Mouse (Mus musculus) liver, embryonic 14.5 days (tissue): ENCODE data around the gene Hist2h2ab. TPM values are rescaled to one million over a fixed set of nuclear protein-coding genes. Genes with fewer than 3 reads are reported as not detected.

Experiments used
- ATAC-seq: fragments of 200-750 bp; cut with Nextera tagmentation; 2 replicates; pipeline ENCODE4 v1.8.0; 2017; ENCODE audit warnings: moderate number of reproducible peaks, mild to moderate bottlenecking, moderate library complexity; ENCODE audit not compliant: insufficient read depth
- DNase-seq, 3 experiments: peaks; one replicate each; pipeline ENCODE4 v3.0.0-alpha.2; 2012 to 2013; ENCODE audit warnings: low read depth in 3 of 3, low spot score in 3 of 3
- H3K27ac ChIP-seq: fragments of 300-500 bp; sonication (generic); 2 replicates; pipeline ENCODE4 v1.5.1; 2014; ENCODE audit warnings: moderate library complexity, mild to moderate bottlenecking, control low read depth, inconsistent platforms
- H3K27me3 ChIP-seq: fragments of 300-500 bp; sonication (generic); 2 replicates; pipeline ENCODE4 v1.6.1; 2014; ENCODE audit warnings: mild to moderate bottlenecking, low read length, moderate library complexity; ENCODE audit not compliant: control insufficient read depth, insufficient read depth
- H3K36me3 ChIP-seq: fragments of 300-500 bp; sonication (generic); replicated peaks from 2 replicates; pipeline ENCODE4 v1.6.1; 2014; ENCODE audit warnings: low read depth; ENCODE audit not compliant: control insufficient read depth, insufficient read depth
- H3K4me1 ChIP-seq, 2 experiments: fragments of 200-500 bp in 1 of 2; fragments of 300-500 bp in 1 of 2; sonication (generic) in 1 of 2; replicated peaks; 2 replicates each; pipeline ENCODE4 v1.6.1; 2012 to 2014; ENCODE audit warnings: antibody characterized with exemption in 1 of 2, inconsistent platforms in 1 of 2, low read length in 1 of 2; ENCODE audit not compliant: control insufficient read depth in 2 of 2, insufficient read depth in 2 of 2
- H3K4me2 ChIP-seq: fragments of 300-500 bp; sonication (generic); 2 replicates; pipeline ENCODE4 v1.6.1; 2014; ENCODE audit warnings: low read depth, mild to moderate bottlenecking, control low read depth, moderate library complexity
- H3K4me3 ChIP-seq, 2 experiments: fragments of 200-500 bp in 1 of 2; fragments of 300-500 bp in 1 of 2; sonication (generic) in 1 of 2; 2 replicates each; pipeline ENCODE4 v1.5.1; 2012 to 2014; ENCODE audit warnings: low read depth in 2 of 2, low read length in 2 of 2, mild to moderate bottlenecking in 2 of 2, control low read depth in 1 of 2, inconsistent platforms in 1 of 2, moderate library complexity in 1 of 2; ENCODE audit not compliant: insufficient read depth in 1 of 2
- H3K9ac ChIP-seq: fragments of 300-500 bp; sonication (generic); replicated peaks from 2 replicates; pipeline ENCODE4 v1.6.1; 2014; ENCODE audit warnings: mild to moderate bottlenecking, control low read depth, moderate library complexity
- H3K9me3 ChIP-seq: fragments of 300-500 bp; sonication (generic); 2 replicates; pipeline ENCODE4 v1.6.1; 2016; ENCODE audit warnings: low read length, mixed read lengths; ENCODE audit not compliant: control insufficient read depth
- CTCF ChIP-seq: IDR thresholded peaks from 2 replicates; pipeline ENCODE4 v1.5.1; 2016; ENCODE audit warnings: antibody characterized with exemption, low read depth, control low read depth
- EP300 ChIP-seq: IDR thresholded peaks from 2 replicates; pipeline ENCODE4 v1.6.1; 2016; ENCODE audit warnings: antibody characterized with exemption, low read depth
- WGBS: fragments of 180-500 bp; shearing (Covaris S2); extraction: QIAGEN DNeasy Blood & Tissue Kit; methylation state at CpG from one replicate; pipeline ENCODE4 v1.1.7; 2014; ENCODE audit not compliant: insufficient replicate concordance; 5-methylcytosine and 5-hydroxymethylcytosine counted together
- polyA plus RNA-seq, 2 experiments: library from polyadenylated mRNA; depleted of rRNA in 1 of 2; stranded (reverse) in 1 of 2; unstranded in 1 of 2; fragments of >200 nt; fragmentation: Nextera tagmentation in 1 of 2; extraction: Ambion mirVana in 1 of 2; gene quantifications; 2 replicates each; pipeline versions ENCODE4 v1.2.1 to v1.2.3; 2012 to 2014

Hist2h2ab gene
- polyA plus RNA-seq, 2 experiments, result 0.52 to 0.68 TPM

- no peak overlapping the region for H3K9ac ChIP-seq
- TF ChIP-seq CTCF (no peak), EP300 (no peak)
- no peak overlapping the region for H3K27ac ChIP-seq
- ATAC-seq, result no peak
- no peaks in the 10 kb centered on the region for H3K9me3 ChIP-seq
- DNase-seq, result no peak
- H3K27me3 ChIP-seq, result no peaks in the 10 kb centered on the region
- H3K4me3 ChIP-seq, result no peak overlapping the region
- H3K36me3 ChIP-seq, result no peaks in the 10 kb centered on the region
- H3K4me1 ChIP-seq, result peaks cover 2 to 12% of the 10 kb centered on the region in 2 experiments
- 63% methylated on average over 4 of the region's 4 CpGs for WGBS
- H3K4me2 ChIP-seq, result no peak overlapping the region
These were observed 11.5 kb downstream of the Hist2h2ab start for GRCm38 (mm10) chr3:96230910-96231757.

- TF ChIP-seq EP300, result no peak
- no peak for TF ChIP-seq CTCF
- DNase-seq, result no peak
- H3K9ac ChIP-seq, result no peak overlapping the region
- H3K27ac ChIP-seq, result no peak overlapping the region
- 44% methylated on average over 2 of the region's 2 CpGs for WGBS
- H3K4me2 ChIP-seq, result no peak overlapping the region
- H3K4me1 ChIP-seq, result peaks cover 0 to 11% of the 10 kb centered on the region in 2 experiments; a peak in 2 of 4 replicates
- no peak for ATAC-seq
- H3K9me3 ChIP-seq, result no peaks in the 10 kb centered on the region
- no peaks in the 10 kb centered on the region for H3K27me3 ChIP-seq
- no peak overlapping the region for H3K4me3 ChIP-seq
- no peaks in the 10 kb centered on the region for H3K36me3 ChIP-seq
These were observed 12.1 kb downstream of the Hist2h2ab start for GRCm38 (mm10) chr3:96231758-96232120.

- WGBS, result 69% methylated on average over 2 of the region's 2 CpGs
- Histone ChIP-seq H3K9me3 (no peaks in the 10 kb centered on the region), H3K4me1 (peaks cover 0 to 11% of the 10 kb centered on the region in 2 experiments; a peak in 2 of 4 replicates), H3K4me3 (no peak overlapping the region), H3K4me2 (no peak overlapping the region), H3K27ac (no peak overlapping the region), H3K36me3 (no peaks in the 10 kb centered on the region), H3K9ac (no peak overlapping the region; the same call in 1 of the 2 replicates), H3K27me3 (no peaks in the 10 kb centered on the region)
- no peak for DNase-seq
- ATAC-seq, result no peak
- TF ChIP-seq CTCF (no peak), EP300 (no peak)
These were observed 15.2 kb downstream of the Hist2h2ab start for GRCm38 (mm10) chr3:96234914-96235313.

GRCm38 (mm10) chr3:96235836-96236235, 16.2 kb downstream of the Hist2h2ab start:
- 68% methylated on average over 3 of the region's 3 CpGs for WGBS
- ATAC-seq (no peak), DNase-seq (no peak)
- Histone ChIP-seq H3K27me3 (no peaks in the 10 kb centered on the region), H3K4me1 (peaks cover 4 to 13% of the 10 kb centered on the region in 2 experiments), H3K4me2 (peak overlapping the region; percentile 92), H3K9ac (0 out of 2 replicates have a peak overlapping the region, but pooled peaks have one; percentile 23), H3K27ac (peak overlapping the region; percentile 23), H3K9me3 (no peaks in the 10 kb centered on the region), H3K36me3 (no peaks in the 10 kb centered on the region), H3K4me3 (peak overlapping the region; percentile 15 to 73; a peak in 2 of 4 replicates)
- TF ChIP-seq CTCF (no peak), EP300 (no peak)

GRCm38 (mm10) chr3:96236834-96237334, 17.2 kb downstream of the Hist2h2ab start:
- TF ChIP-seq CTCF, result no peak
- TF ChIP-seq EP300, result no peak; the same call in 1 of the 2 replicates

More at GRCm38 (mm10) chr3:96236834-96237334, 17.2 kb downstream of the Hist2h2ab start:
- no peaks in the 10 kb centered on the region for H3K27me3 ChIP-seq
- 68% methylated on average over 4 of the region's 4 CpGs for WGBS
- no peak for DNase-seq
- H3K9me3 ChIP-seq, result no peaks in the 10 kb centered on the region
- peaks cover 5 to 14% of the 10 kb centered on the region in 2 experiments for H3K4me1 ChIP-seq
- H3K9ac ChIP-seq, result peak overlapping the region; percentile 95
- no peak for ATAC-seq
- no peaks in the 10 kb centered on the region for H3K36me3 ChIP-seq
- H3K27ac ChIP-seq, result peak overlapping the region; percentile 98
- peak overlapping the region; percentile 55 to 73 for H3K4me3 ChIP-seq
- H3K4me2 ChIP-seq, result peak overlapping the region; percentile 92
